Mouse (Mus musculus) ES-Bruce4 (cell line): ENCODE data around the gene Tmbim6.

Source experiments
- CTCF ChIP-seq: IDR thresholded peaks from one replicate; pipeline ENCODE4 v1.8.1; 2011; ENCODE audit warnings: low read depth, low read length
- EP300 ChIP-seq: IDR thresholded peaks from 2 replicates; pipeline ENCODE4 v1.6.1; 2011; ENCODE audit warnings: low read depth, low read length; ENCODE audit not compliant: insufficient read depth
- POLR2A ChIP-seq: IDR thresholded peaks from one replicate; pipeline ENCODE4 v1.8.1; 2011; ENCODE audit warnings: low read length; ENCODE audit not compliant: insufficient read depth

DNA sequence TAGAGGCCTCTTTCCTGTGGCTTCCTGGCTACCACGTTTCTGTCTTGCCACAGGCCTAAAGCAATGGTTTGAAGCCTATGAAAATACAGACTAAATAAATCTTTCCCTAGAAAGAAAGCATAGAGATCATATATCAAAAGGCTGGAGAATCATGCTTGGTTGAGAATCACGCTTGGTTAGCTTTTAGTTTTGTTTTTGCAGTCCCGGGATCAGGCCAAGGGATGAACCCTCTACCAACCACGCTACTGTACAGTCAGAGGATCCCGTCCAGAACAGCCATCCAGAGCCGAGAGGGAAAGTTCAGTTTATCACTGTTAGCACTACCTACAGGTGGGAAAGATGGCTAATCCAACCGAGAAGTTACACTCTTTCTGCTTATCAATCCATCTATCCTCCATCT, 49.7 kb downstream of the Tmbim6 start:
- TF ChIP-seq POLR2A: no peak
- no peak for TF ChIP-seq CTCF
- TF ChIP-seq EP300: no peak
